Comparison of ENCODE assay signal across 22 mouse cellular contexts in the genomic region with DNA sequence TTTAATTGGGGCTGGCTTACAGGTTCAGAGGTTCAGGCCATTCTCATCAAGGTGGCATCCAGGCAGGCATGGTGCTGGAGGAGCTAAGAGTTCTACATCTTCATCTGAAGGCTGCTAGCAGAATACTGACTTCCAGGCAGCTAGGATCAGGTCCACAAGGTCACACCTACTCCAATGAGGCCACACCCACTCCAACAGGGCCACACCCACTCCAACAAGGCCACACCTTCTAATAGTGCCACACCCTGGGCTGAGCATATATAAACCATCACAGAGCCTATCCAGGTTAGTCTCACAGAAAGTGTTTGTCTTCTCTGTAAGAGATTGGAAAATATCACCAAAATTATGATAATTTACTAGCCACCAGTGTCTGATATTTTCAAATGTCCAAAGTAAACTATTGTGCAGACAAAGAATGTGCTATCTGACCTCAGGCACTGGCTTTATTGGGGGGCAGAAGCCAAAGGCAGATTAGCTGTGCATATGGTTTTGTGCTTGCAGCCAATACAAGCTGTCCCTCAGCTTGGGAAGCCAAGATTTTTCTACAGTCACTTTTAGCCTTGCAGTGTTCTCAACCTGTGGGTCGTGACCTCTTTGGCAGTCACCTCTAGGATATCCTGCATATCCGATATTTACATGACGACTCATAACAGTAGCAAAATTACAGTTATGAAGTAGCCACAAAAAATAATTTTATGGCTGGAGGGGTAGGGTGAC.
A peak's percentile ranks its signal among the peaks of the same experiment; 100 is the strongest.
DNase-seq lines count a peak whose midpoint lies in the region; ATAC-seq and TF ChIP-seq lines count a peak whose summit lies in the region.
"Had no signal": no experiment of that assay in that cellular context is flagged by ENCODE, and none has a peak within 500 bp of the region (broad histone marks: within the 10 kb centered on the region; RNA-seq: fewer than 3 reads in every experiment).

No protein-coding gene starts in this region.

- TF ChIP-seq CTCF in MEL (IDR thresholded peaks at IDR 0.05 in 2 of 3, conservative IDR thresholded peaks at IDR 0.05 in 1 of 3; ENCODE audit: control insufficient read depth in 1 of 3, insufficient read depth in 1 of 3, low read depth in 2 of 3, low read length in 3 of 3, poor library complexity in 1 of 3, severe bottlenecking in 1 of 3), result no peak

- TF ChIP-seq EP300 in MEL (IDR thresholded peaks at IDR 0.05; ENCODE audit: low read depth in 1 of 2, low read length in 2 of 2), result no peak

- no peaks in the 10 kb centered on the region for H3K4me1 ChIP-seq in MEL (ENCODE audit: control insufficient read depth in 1 of 2, insufficient read depth in 2 of 2, low read length in 2 of 2)
- H3K4me1 ChIP-seq in intestine, embryonic 15.5 days (replicated peaks), result no peaks in the 10 kb centered on the region
- H3K4me1 ChIP-seq in liver, embryonic 16.5 days (ENCODE audit: control insufficient read depth, low read depth, low read length), result no peaks in the 10 kb centered on the region
- H3K4me1 ChIP-seq: forebrain, embryonic 13.5 days had no signal

- ATAC-seq in intestine, embryonic 15.5 days, result peak; percentile 52; the same call in 1 of the 2 replicates
- 0 out of 2 replicates have a peak, but pooled peaks have one; percentile 41 for ATAC-seq in liver, embryonic 16.5 days (ENCODE audit: low read depth)
- ATAC-seq: forebrain, embryonic 13.5 days; inflammation-experienced regulatory T-cells, adult 6 months had no signal

- no peaks in the 10 kb centered on the region for H3K79me2 ChIP-seq in MEL (ENCODE audit: control insufficient read depth, insufficient read depth, low read length, poor library complexity)

- TF ChIP-seq RAD21 in MEL (IDR thresholded peaks at IDR 0.05; ENCODE audit: low read depth, low read length), result no peak

- H3K36me3 ChIP-seq in MEL (ENCODE audit: control insufficient read depth in 1 of 2, insufficient read depth in 2 of 2, low read length in 2 of 2), result no peaks in the 10 kb centered on the region
- H3K36me3 ChIP-seq in intestine, embryonic 15.5 days, result no peaks in the 10 kb centered on the region
- no peaks in the 10 kb centered on the region for H3K36me3 ChIP-seq in liver, embryonic 16.5 days (ENCODE audit: control insufficient read depth, insufficient read depth)
- H3K36me3 ChIP-seq: embryonic facial prominence, embryonic 12.5 days; heart, embryonic 15.5 days; hindbrain, embryonic 13.5 days; limb, embryonic 13.5 days had no signal

- 83% methylated on average over 3 of the region's 3 CpGs for WGBS in intestine, embryonic 15.5 days
- WGBS in liver, embryonic 16.5 days (ENCODE audit: insufficient replicate concordance), result 72% methylated on average over 3 of the region's 3 CpGs

- H3K9me3 ChIP-seq in MEL (replicated peaks; ENCODE audit: insufficient read depth, low read length), result no peaks in the 10 kb centered on the region
- H3K9me3 ChIP-seq in intestine, embryonic 15.5 days, result no peaks in the 10 kb centered on the region
- no peaks in the 10 kb centered on the region for H3K9me3 ChIP-seq in liver, embryonic 16.5 days (replicated peaks; ENCODE audit: control insufficient read depth, low read length)
- H3K9me3 ChIP-seq: embryonic facial prominence, embryonic 12.5 days; forebrain, embryonic 13.5 days; heart, embryonic 15.5 days; hindbrain, embryonic 13.5 days; limb, embryonic 13.5 days had no signal

- H3K4me3 ChIP-seq in MEL (ENCODE audit: control insufficient read depth in 1 of 2, insufficient read depth in 1 of 2, low read depth in 2 of 2, low read length in 2 of 2), result no peak overlapping the region
- H3K4me3 ChIP-seq in intestine, embryonic 15.5 days (replicated peaks), result no peak overlapping the region
- H3K4me3 ChIP-seq in liver, embryonic 16.5 days (ENCODE audit: low read depth, low read length), result no peak overlapping the region
- H3K4me3 ChIP-seq: embryonic facial prominence, embryonic 12.5 days; forebrain, embryonic 13.5 days; heart, embryonic 15.5 days; hindbrain, embryonic 13.5 days; layer of hippocampus, adult 2 months; limb, embryonic 13.5 days had no signal

- H3K4me2 ChIP-seq in intestine, embryonic 15.5 days (replicated peaks), result no peak overlapping the region
- H3K4me2 ChIP-seq in liver, embryonic 16.5 days (ENCODE audit: low read depth, low read length), result no peak overlapping the region
- H3K4me2 ChIP-seq: embryonic facial prominence, embryonic 12.5 days; forebrain, embryonic 13.5 days; heart, embryonic 15.5 days; hindbrain, embryonic 13.5 days; limb, embryonic 13.5 days; midbrain, embryonic 11.5 days had no signal

- no peak overlapping the region for H3K9ac ChIP-seq in MEL (ENCODE audit: control insufficient read depth, low read depth, low read length, poor library complexity, severe bottlenecking)
- no peak overlapping the region for H3K9ac ChIP-seq in intestine, embryonic 15.5 days
- H3K9ac ChIP-seq in liver, embryonic 16.5 days (ENCODE audit: low read depth, low read length), result no peak overlapping the region
- H3K9ac ChIP-seq: embryonic facial prominence, embryonic 12.5 days; forebrain, embryonic 13.5 days; heart, embryonic 15.5 days; hindbrain, embryonic 13.5 days; limb, embryonic 13.5 days had no signal

- H3K27ac ChIP-seq in MEL (ENCODE audit: control insufficient read depth, low read depth, low read length), result no peak overlapping the region
- no peak overlapping the region for H3K27ac ChIP-seq in intestine, embryonic 15.5 days
- no peak overlapping the region for H3K27ac ChIP-seq in liver, embryonic 16.5 days (ENCODE audit: low read length)
- H3K27ac ChIP-seq: embryonic facial prominence, embryonic 12.5 days; forebrain, embryonic 13.5 days; heart, embryonic 15.5 days; hindbrain, embryonic 13.5 days; layer of hippocampus, adult 2 months; limb, embryonic 13.5 days had no signal

- no peaks in the 10 kb centered on the region; a peak in 1 of 4 replicates for H3K27me3 ChIP-seq in MEL (ENCODE audit: control insufficient read depth in 1 of 2, insufficient read depth in 2 of 2, low read length in 2 of 2)
- H3K27me3 ChIP-seq in intestine, embryonic 15.5 days (replicated peaks), result no peaks in the 10 kb centered on the region
- H3K27me3 ChIP-seq in liver, embryonic 16.5 days (ENCODE audit: control insufficient read depth, insufficient read depth, low read depth, low read length), result no peaks in the 10 kb centered on the region
- H3K27me3 ChIP-seq: embryonic facial prominence, embryonic 12.5 days; forebrain, embryonic 13.5 days; heart, embryonic 15.5 days; hindbrain, embryonic 13.5 days; limb, embryonic 13.5 days had no signal

- DNase-seq in cerebellum, adult 9-10 months, result peak; percentile 58
- DNase-seq in cerebellum, postnatal 36 days, result no peak
- DNase-seq in MEL (ENCODE audit: low read depth, low spot score), result peak; percentile 21
- no peak for DNase-seq in embryo, embryonic 11 days
- DNase-seq in adrenal gland, postnatal 36 days, result no peak
- DNase-seq: gastrocnemius, postnatal 36 days; heart, postnatal 36 days; kidney, postnatal 25 days; layer of hippocampus, postnatal 36 days; lung, adult 2 months; lung, postnatal 14 days; thymus, postnatal 4 days had no signal

- TF ChIP-seq POLR2A in MEL (IDR thresholded peaks at IDR 0.05; ENCODE audit: control insufficient read depth in 1 of 2, insufficient read depth in 1 of 2, low read depth in 1 of 2, low read length in 2 of 2, poor library complexity in 1 of 2), result no peak

TF ChIP-seq in MEL, 35 proteins besides CTCF, POLR2A, EP300 and RAD21:
- TF ChIP-seq MYC (IDR thresholded peaks at IDR 0.05; ENCODE audit: low read depth, low read length) (no peak), JUND (IDR thresholded peaks at IDR 0.05; ENCODE audit: low read depth, low read length) (no peak), ZMIZ1 (IDR thresholded peaks at IDR 0.05; ENCODE audit: low read depth, low read length) (no peak), UBTF (IDR thresholded peaks at IDR 0.05; ENCODE audit: borderline replicate concordance, insufficient read depth, low read depth, low read length) (no peak), NELFE (IDR thresholded peaks at IDR 0.05; ENCODE audit: low read depth, low read length) (no peak), USF2 (IDR thresholded peaks at IDR 0.05; ENCODE audit: borderline replicate concordance in 1 of 2, insufficient read depth in 1 of 2, low read depth in 1 of 2, low read length in 2 of 2) (no peak), POLR2AphosphoS5 (IDR thresholded peaks at IDR 0.05; ENCODE audit: borderline replicate concordance, low read depth, low read length) (no peak), MXI1 (IDR thresholded peaks at IDR 0.05; ENCODE audit: low read depth, low read length) (no peak), TAL1 (IDR thresholded peaks at IDR 0.05; ENCODE audit: low read length) (no peak), SMC3 (IDR thresholded peaks at IDR 0.05; ENCODE audit: low read depth, low read length) (no peak)

Comparison
In these comparisons a context has a peak if more than half of its experiments do, and no peak if none do; other contexts are left out.
1. DNase-seq: peak in cerebellum, adult 9-10 months (single experiment) and MEL (single experiment); none in cerebellum, postnatal 36 days (0 of 2), embryo, embryonic 11 days (single experiment) and adrenal gland, postnatal 36 days (0 of 2).